Mouse (Mus musculus) erythroblast, embryonic 14.5 days (primary cell): Measurements from ENCODE around the gene Ralgds. TPM values are rescaled to one million over a fixed set of nuclear protein-coding genes. Genes with fewer than 3 reads are reported as not detected.

Experiments used
- H3K27me3 ChIP-seq: 2 replicates; pipeline ENCODE4 v1.6.1; 2012; ENCODE audit warnings: inconsistent platforms; ENCODE audit not compliant: control insufficient read depth
- H3K36me3 ChIP-seq: 2 replicates; pipeline ENCODE4 v1.6.1; 2012; ENCODE audit warnings: mild to moderate bottlenecking, inconsistent platforms; ENCODE audit not compliant: control insufficient read depth
- H3K4me1 ChIP-seq: 2 replicates; pipeline ENCODE4 v1.6.1; 2012; ENCODE audit warnings: inconsistent platforms; ENCODE audit not compliant: control insufficient read depth
- H3K4me3 ChIP-seq: replicated peaks from 2 replicates; pipeline ENCODE3; 2012; ENCODE audit warnings: moderate library complexity, mild to moderate bottlenecking, inconsistent platforms
- H3K9me3 ChIP-seq: 2 replicates; pipeline ENCODE4 v1.6.1; 2012; ENCODE audit warnings: low read length, inconsistent platforms, mixed read lengths; ENCODE audit not compliant: control insufficient read depth
- GATA1 ChIP-seq: IDR thresholded peaks from 2 replicates; pipeline ENCODE4 v1.6.1; 2012; ENCODE audit warnings: low read length, inconsistent platforms, mixed read lengths
- TAL1 ChIP-seq: IDR thresholded peaks from 3 replicates; pipeline ENCODE4 v1.6.1; 2012; ENCODE audit warnings: low read length, inconsistent platforms, mixed read lengths
- polyA plus RNA-seq: library from polyadenylated mRNA; stranded (reverse); fragments of >175 nt; gene quantifications from 2 replicates; pipeline ENCODE4 v1.2.3, GENCODE M21; 2012

Ralgds gene
- polyA plus RNA-seq, 1 experiment, result 0.06 TPM

DNA sequence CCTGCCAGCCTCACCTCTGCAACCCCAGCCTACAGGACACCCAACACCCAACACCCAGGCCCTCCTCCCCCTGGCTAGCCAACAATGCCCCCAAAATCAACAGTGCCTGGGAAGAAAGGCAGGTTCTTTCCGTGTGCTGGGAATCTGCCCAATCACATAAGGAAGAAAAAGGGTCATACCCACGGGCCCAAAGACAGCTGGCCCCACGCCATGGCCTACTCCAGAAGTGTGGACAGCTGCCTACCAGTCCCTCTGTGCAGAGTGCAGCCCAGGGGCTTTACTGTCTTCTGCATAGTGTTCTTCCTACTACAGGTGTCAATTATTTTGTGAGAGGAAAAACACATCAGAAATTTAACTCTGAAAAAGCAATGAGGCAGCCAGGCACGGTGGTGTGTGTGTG is 62.4 kb downstream of the Ralgds start:
- Histone ChIP-seq H3K9me3 (no peaks in the 10 kb centered on the region), H3K4me1 (no peaks in the 10 kb centered on the region; the same call in 1 of the 2 replicates), H3K36me3 (peaks cover 97% of the 10 kb centered on the region), H3K4me3 (no peak overlapping the region), H3K27me3 (no peaks in the 10 kb centered on the region)
- TF ChIP-seq GATA1, result no peak
- TF ChIP-seq TAL1, result no peak

DNA sequence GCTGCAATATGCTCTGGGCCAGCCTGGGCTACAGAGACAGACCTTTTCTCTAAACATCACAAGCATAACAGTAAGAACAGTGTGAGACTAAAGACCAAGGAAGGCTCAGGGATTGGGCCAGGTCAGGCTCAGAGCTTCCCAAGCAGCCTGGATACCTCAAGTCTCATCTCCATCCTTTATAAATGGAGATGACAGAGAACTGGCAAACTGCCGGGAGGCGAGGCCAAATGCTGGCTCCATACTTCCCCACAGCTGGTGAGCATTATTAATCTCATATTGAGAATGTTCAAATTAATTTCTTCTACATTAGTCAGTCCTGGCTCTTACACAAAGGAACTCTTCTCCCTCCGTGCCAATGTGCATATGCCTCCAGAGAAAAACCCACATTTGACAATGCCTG is 63.9 kb downstream of the Ralgds start:
- peaks cover 92% of the 10 kb centered on the region for H3K36me3 ChIP-seq
- H3K4me3 ChIP-seq, result no peak overlapping the region
- TF ChIP-seq GATA1, result no peak
- no peak for TF ChIP-seq TAL1
- no peaks in the 10 kb centered on the region for H3K27me3 ChIP-seq
- no peaks in the 10 kb centered on the region for H3K9me3 ChIP-seq
- H3K4me1 ChIP-seq, result peaks cover 12% of the 10 kb centered on the region

DNA sequence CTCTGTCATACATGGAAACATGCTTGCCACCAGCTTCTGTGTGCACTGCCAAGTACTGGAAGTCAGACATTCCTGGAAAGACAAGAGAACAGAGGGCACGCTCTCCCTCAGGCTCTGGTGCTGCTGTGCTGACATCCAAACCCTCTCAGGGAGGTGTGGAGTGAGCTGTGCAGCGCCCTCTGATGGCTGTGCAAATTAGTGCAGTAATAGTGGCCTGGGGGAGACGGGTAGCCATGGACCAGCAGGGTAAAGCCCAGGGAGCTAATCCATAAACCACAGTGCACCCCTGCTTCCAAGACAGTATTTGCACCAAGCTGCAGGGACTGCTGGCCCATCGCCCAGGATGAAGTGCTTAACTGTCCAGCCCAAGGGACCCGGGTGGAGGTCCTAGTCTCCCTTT is 65.1 kb downstream of the Ralgds start:
- peaks cover 81% of the 10 kb centered on the region for H3K36me3 ChIP-seq
- no peaks in the 10 kb centered on the region for H3K27me3 ChIP-seq
- TF ChIP-seq TAL1 (no peak), GATA1 (no peak)
- no peaks in the 10 kb centered on the region for H3K9me3 ChIP-seq
- H3K4me1 ChIP-seq, result peaks cover 19% of the 10 kb centered on the region
- no peak overlapping the region for H3K4me3 ChIP-seq

DNA sequence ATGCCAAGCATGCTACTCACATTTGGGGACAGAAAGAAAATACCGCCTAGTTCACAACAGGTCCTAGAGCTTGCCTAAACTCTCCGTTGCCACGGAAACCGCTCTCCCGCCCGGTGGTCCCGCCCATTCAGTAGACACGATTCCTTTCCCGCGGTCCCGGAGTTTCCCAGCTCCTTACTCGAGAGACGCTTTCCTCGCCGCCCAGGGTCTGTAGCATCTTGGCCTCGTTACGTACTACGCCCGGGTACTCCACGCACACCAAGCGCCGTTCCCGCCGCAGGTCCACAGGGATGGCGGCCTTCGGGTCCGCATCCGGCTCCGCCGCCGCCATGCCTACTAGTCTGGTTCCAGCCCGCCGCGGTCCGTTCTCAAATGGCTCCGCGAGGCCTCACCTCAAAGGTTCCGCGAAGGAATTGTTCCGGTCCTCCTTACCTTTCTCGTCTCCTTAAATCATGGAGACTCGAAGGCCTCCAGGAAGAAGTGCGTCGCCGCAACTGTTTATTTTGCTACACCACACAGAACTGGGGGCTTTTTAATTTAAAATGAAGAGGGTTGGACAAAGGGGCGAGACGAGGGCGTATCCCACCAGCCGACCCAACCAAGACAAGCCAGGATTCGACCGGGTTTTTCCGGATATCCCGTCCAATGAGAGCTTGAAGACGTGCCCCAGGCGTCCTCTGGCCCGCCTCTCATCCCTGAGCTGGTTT is 69.9 kb downstream of the Ralgds start:
- TF ChIP-seq TAL1 (no peak), GATA1 (no peak)
- H3K36me3 ChIP-seq, result peaks cover 33% of the 10 kb centered on the region
- H3K9me3 ChIP-seq, result no peaks in the 10 kb centered on the region
- H3K27me3 ChIP-seq, result no peaks in the 10 kb centered on the region
- peak overlapping the region; percentile 66 for H3K4me3 ChIP-seq
- H3K4me1 ChIP-seq, result peaks cover 53% of the 10 kb centered on the region

DNA sequence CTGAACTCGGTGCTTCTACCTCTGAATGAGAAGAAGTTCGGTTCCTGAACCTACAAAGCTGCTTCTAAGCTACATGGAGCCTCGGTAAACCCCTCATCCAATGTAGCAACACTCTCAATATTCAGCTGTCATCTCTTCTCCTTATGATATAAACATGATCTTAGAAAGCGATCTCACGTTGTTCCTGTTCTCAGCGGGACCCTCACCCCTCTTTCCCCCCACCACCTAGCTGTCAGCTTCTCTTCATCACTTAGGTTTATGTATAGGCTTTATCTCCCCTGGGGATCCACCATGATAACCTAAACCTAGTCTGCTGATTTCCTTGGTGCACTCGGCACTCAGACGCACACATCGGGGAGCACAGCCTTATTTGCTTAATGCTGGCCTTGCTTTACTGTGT is 70.7 kb downstream of the Ralgds start, which contains the start of gene Gtf3c5:
TSS of gene Gtf3c5 (minus strand) at position 101 of the 400 bp plus-strand sequence.
- Histone ChIP-seq H3K27me3 (no peaks in the 10 kb centered on the region), H3K36me3 (peaks cover 25% of the 10 kb centered on the region), H3K4me3 (peak within 1 kb of the TSS; percentile 66), H3K4me1 (peaks cover 53% of the 10 kb centered on the region), H3K9me3 (no peaks in the 10 kb centered on the region)
- TF ChIP-seq GATA1, result no peak
- no peak for TF ChIP-seq TAL1

DNA sequence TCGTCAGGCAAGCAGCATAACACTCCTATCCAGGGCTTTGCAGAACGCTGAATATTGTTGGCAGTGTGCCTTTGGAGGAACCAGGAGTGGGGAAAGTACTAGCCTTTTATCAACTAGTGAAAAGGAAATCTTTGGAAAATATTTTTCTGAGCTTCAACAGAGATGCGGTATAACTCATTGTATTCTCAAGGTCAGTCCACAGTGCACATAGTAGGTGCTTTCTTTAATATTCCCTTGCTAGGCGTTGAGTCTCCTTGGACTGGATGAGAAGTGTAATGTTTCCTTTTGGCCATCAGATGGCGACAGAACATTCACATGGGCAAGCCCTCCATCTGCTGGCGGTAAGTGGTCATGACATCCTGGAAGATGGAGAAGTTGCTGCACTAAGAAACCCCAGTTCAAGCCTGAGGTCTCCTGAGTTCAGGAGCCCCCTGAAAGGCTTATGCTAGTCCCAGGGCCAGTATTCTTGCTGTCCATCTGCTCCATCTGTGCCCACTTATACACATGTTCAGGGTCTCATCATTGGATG is 72.2 kb downstream of the Ralgds start:
- Histone ChIP-seq H3K9me3 (no peaks in the 10 kb centered on the region), H3K27me3 (no peaks in the 10 kb centered on the region), H3K36me3 (peaks cover 10% of the 10 kb centered on the region), H3K4me3 (no peak overlapping the region), H3K4me1 (peaks cover 53% of the 10 kb centered on the region)
- TF ChIP-seq GATA1, result no peak
- TF ChIP-seq TAL1, result no peak

DNA sequence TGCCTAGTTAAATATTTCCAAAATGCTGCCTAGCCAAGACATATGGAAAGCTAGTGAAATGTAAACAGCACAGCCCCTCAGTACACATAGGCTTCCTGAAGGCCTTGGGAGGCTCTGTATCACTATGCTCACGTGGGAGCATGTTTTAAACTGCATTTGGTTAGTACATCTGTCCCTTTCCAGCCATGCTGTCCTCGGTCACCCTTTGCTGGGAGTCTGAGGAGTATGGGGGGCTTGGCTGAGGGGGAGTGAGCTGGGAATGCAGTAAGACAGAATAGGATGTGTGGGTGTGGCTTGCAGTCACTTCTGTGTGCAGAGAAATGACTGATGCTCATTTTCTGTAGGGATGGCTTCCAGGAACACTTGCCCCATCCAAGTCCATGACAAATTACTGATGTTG is 72.8 kb downstream of the Ralgds start:
- Histone ChIP-seq H3K4me3 (no peak overlapping the region), H3K4me1 (peaks cover 52% of the 10 kb centered on the region), H3K9me3 (no peaks in the 10 kb centered on the region), H3K36me3 (peaks cover 6% of the 10 kb centered on the region), H3K27me3 (no peaks in the 10 kb centered on the region)
- no peak for TF ChIP-seq GATA1
- TF ChIP-seq TAL1, result no peak

DNA sequence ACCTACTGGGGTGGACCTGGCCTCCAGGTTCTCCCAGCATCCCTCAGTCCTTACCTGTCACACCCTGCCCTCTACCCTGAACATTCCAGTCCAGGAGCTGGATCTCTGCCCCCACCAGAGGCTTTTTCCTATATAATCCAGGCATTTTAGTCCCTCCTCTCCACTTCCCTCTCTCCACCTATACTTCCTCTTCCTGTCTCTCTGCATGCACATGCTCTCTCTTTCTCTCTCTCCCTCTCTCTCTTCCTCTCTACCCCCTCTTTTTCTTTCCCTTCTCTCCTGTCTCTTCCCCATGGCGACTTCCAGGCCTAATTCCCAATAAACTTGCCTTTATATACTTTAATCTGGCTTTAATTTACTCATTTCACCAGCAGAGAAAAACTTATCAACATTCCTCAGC is 75.6 kb downstream of the Ralgds start:
- no peak for TF ChIP-seq TAL1
- TF ChIP-seq GATA1, result no peak
- no peak overlapping the region for H3K4me3 ChIP-seq

DNA sequence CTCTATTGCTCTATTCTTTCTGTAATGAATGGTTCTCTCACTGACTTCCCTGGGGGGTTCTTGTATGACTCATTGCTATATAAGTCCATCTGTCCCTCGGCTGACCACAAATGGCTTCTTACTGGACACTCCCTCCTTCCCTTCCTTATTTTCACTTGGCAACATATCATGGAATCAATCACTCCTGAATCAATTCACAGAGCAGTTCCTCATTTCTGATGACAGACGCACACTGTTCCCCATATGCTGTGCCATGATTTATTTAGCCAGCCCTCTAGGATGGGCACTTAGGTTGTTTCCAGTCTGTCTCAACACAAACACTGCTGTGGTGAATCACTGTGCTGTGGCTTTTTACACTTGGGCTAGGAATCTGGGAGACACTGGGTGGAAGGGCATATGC is 78.6 kb downstream of the Ralgds start:
- TF ChIP-seq TAL1 (no peak), GATA1 (no peak)
- H3K27me3 ChIP-seq, result no peaks in the 10 kb centered on the region
- no peak overlapping the region for H3K4me3 ChIP-seq
- peaks cover 1% of the 10 kb centered on the region for H3K36me3 ChIP-seq
- H3K9me3 ChIP-seq, result no peaks in the 10 kb centered on the region
- peaks cover 45% of the 10 kb centered on the region for H3K4me1 ChIP-seq

More for the DNA sequence above, 75.6 kb downstream of the Ralgds start:
- Histone ChIP-seq H3K36me3 (no peaks in the 10 kb centered on the region), H3K4me1 (peaks cover 39% of the 10 kb centered on the region), H3K9me3 (no peaks in the 10 kb centered on the region), H3K27me3 (no peaks in the 10 kb centered on the region)
